Mouse (Mus musculus) liver, adult 2 months (tissue): ENCODE measurements around the gene Lad1.

Source experiments
- CTCF ChIP-seq: fragments of 200-500 bp; IDR thresholded peaks from 2 replicates; pipeline ENCODE4 v1.5.1; 2011; ENCODE audit warnings: low read depth, low read length, control low read depth
- POLR2A ChIP-seq: fragments of 200-500 bp; IDR thresholded peaks from 2 replicates; pipeline ENCODE4 v1.6.1; 2011; ENCODE audit warnings: low read length, control low read depth; ENCODE audit not compliant: insufficient read depth; ENCODE audit errors: extremely low read depth

DNA sequence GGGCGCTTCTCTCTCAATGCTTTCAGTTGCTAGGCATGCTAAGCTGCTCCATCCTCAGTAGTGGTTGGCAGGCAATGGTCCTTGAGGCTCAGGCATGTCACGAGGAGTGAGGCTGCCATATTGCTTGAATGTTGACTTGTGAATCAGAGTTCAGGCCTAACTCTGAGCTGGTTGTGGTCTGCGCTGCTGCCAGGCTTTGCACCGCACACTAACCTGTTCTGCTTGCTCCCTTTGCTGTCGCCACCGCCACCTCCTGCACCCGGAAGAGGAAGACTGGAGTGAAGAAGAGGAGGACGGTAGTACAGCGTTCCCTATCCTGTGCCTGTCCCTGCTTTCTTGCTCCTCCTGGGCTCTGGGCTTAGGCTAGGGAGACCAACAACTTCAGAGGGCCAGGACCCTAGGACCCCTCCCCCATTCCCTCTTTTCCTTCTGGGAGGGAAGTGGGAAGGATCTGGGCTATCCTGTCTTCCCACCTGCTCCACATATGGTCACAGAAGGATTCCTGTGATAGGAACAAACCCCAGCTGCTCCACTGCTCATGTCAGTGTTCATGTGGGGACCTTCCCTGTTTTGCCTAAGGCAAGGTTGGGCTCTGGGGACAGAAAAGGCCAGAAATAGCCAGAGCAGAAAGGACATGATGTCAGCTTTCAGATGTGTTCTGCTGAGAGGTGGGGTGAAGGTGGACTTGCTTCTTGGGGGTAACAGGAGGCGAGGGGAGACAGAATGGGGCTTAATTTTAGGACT is 25.3 kb downstream of the Lad1 start:
- TF ChIP-seq POLR2A: no peak
- TF ChIP-seq CTCF: no peak
